ENCODE assay signal across 8 mouse cellular contexts in genomic region chr2:30266392-30266941, GRCm38 (mm10). TPM values are rescaled to one million over a fixed set of nuclear protein-coding genes. Genes with fewer than 3 reads are reported as not detected.
DNase-seq lines count a peak whose midpoint lies in the region; ATAC-seq and TF ChIP-seq lines count a peak whose summit lies in the region.

No protein-coding gene starts in this region.

- H3K36me3 ChIP-seq in E14TG2a.4 (ENCODE audit: insufficient read depth, low read length), result peaks cover 35% of the 10 kb centered on the region

- TF ChIP-seq CTCF in E14TG2a.4 (conservative IDR thresholded peaks at IDR 0.05; ENCODE audit: low read length), result no peak

- peak; percentile 90 for DNase-seq in NIH3T3 (ENCODE audit: low read depth)
- DNase-seq in fibroblast of lung, adult 2 months (ENCODE audit: low read depth), result peak; percentile 88
- DNase-seq in heart, postnatal 10 days, result peak; percentile 89 to 90
- DNase-seq in kidney, postnatal 36 days, result peak; percentile 91 to 94
- peak; percentile 72 to 79 for DNase-seq in urinary bladder, postnatal 4 days (ENCODE audit: low spot score in 2 of 2)
- DNase-seq in spleen, postnatal 10 days (ENCODE audit: low spot score in 2 of 2), result no peak

- H3K27me3 ChIP-seq in E14TG2a.4 (ENCODE audit: insufficient read depth, low read length), result no peaks in the 10 kb centered on the region

- H3K9me3 ChIP-seq in E14TG2a.4 (ENCODE audit: low read length), result no peaks in the 10 kb centered on the region

- peak; percentile 53; the same call in 1 of the 2 replicates for ATAC-seq in megakaryocyte-erythroid progenitor cell, adult 5-6 weeks (replicated peaks; ENCODE audit: low FRiP score, low TSS enrichment, poor library complexity, severe bottlenecking)

- intact Hi-C loops in heart, postnatal 10 days (cut with DNase I), result loop anchor here (1.0 kb wide), 1 partner anchor 28 kb away; no protein-coding TSS in a partner anchor

- peak overlapping the region; percentile 30; the same call in 1 of the 2 replicates for H3K4me3 ChIP-seq in E14TG2a.4 (replicated peaks; ENCODE audit: low read length)

- peaks cover 75% of the 10 kb centered on the region for H3K4me1 ChIP-seq in E14TG2a.4 (replicated peaks; ENCODE audit: low read depth, low read length)

RNA-seq across cellular contexts. Expression of gene Phyhd1, which starts 0.5 kb away (rescaled TPM):
- total RNA-seq in heart, postnatal 10 days (2021), result 10 to 100 TPM; 26.3 to 29.3 TPM
- not detected in 2 replicates for total RNA-seq in megakaryocyte-erythroid progenitor cell, adult 5-6 weeks (2014; fragmentation: Nextera tagmentation)
- not detected in 2 replicates for total RNA-seq in megakaryocyte-erythroid progenitor cell, adult 5-6 weeks (2017)

RNA-seq across cellular contexts. Expression of gene Gm28038, which starts 14.4 kb away (rescaled TPM):
- total RNA-seq in heart, postnatal 10 days (2021), result not detected
- 1.8 and 15.1 TPM in 2 replicates for total RNA-seq in megakaryocyte-erythroid progenitor cell, adult 5-6 weeks (2014; fragmentation: Nextera tagmentation)
- total RNA-seq in megakaryocyte-erythroid progenitor cell, adult 5-6 weeks (2017), result not detected in 2 replicates

RNA-seq across cellular contexts. Expression of gene Dolk, which starts 19.7 kb away (rescaled TPM):
- 10 to 100 TPM; 25.9 to 28.6 TPM for total RNA-seq in heart, postnatal 10 days (2021)
- 8.7 and 10.5 TPM in 2 replicates for total RNA-seq in megakaryocyte-erythroid progenitor cell, adult 5-6 weeks (2014; fragmentation: Nextera tagmentation)
- 11.1 and 11.2 TPM in 2 replicates for total RNA-seq in megakaryocyte-erythroid progenitor cell, adult 5-6 weeks (2017)

RNA-seq across cellular contexts. Expression of gene Nup188, which starts 19.7 kb away (rescaled TPM):
- total RNA-seq in heart, postnatal 10 days (2021), result 10 to 100 TPM; 25.1 to 26.6 TPM
- 59.3 and 66.6 TPM in 2 replicates for total RNA-seq in megakaryocyte-erythroid progenitor cell, adult 5-6 weeks (2014; fragmentation: Nextera tagmentation)
- total RNA-seq in megakaryocyte-erythroid progenitor cell, adult 5-6 weeks (2017), result 25.8 and 29.8 TPM in 2 replicates

RNA-seq across cellular contexts. Expression of gene Gm28035, which starts 26.1 kb away (rescaled TPM):
- 1 to 10 TPM; 1.3 to 2.7 TPM for total RNA-seq in heart, postnatal 10 days (2021)
- 2.2 TPM in 1 of 2 replicates, not detected in the other for total RNA-seq in megakaryocyte-erythroid progenitor cell, adult 5-6 weeks (2014; fragmentation: Nextera tagmentation)
- total RNA-seq in megakaryocyte-erythroid progenitor cell, adult 5-6 weeks (2017), result 0.09 TPM in 1 of 2 replicates, not detected in the other

Comparison
In these comparisons a context has a peak if more than half of its experiments do, and no peak if none do; other contexts are left out.
1. DNase-seq: peak in NIH3T3 (single experiment), fibroblast of lung, adult 2 months (single experiment), heart, postnatal 10 days (2 of 2), kidney, postnatal 36 days (2 of 2) and urinary bladder, postnatal 4 days (2 of 2); none in spleen, postnatal 10 days (0 of 2).
2. RNA of gene Phyhd1, which starts 0.5 kb away (total RNA-seq): 26.3 to 29.3 TPM in heart, postnatal 10 days; not detected in megakaryocyte-erythroid progenitor cell, adult 5-6 weeks; every median in the first group is over 10 times any median in the second.